Comparison of ENCODE assay signal across 15 mouse cellular contexts in the genomic region with DNA sequence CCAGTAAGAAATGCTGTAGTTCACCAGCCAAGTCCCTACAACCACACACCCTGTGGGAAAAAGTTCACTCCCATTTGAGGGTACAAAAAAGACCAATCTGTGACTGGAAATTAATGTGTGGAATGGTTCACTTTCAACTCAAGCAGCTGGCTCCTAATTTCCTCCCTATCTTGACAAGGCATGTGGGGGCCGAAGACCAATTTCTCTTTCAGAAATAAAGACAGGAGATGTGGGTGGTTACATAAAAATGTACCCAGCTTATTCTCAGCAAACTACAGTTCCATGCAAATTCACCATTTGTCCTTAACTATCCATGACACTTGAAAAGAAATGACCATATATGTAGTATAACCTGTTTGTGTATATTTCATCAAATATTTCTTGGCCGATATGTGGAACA.
"Had no signal": no experiment of that assay in that cellular context is flagged by ENCODE, and none has a peak within 500 bp of the region (broad histone marks: within the 10 kb centered on the region; RNA-seq: fewer than 3 reads in every experiment).

No protein-coding gene starts in this region.

- DNase-seq: liver, postnatal 0 days; lung, embryonic 14.5 days; thymus, postnatal 25 days had no signal

- ATAC-seq: intestine, embryonic 16.5 days; liver, postnatal 0 days; lung, postnatal 0 days; midbrain, embryonic 15.5 days had no signal

- H3K4me3 ChIP-seq: limb, embryonic 12.5 days; limb, embryonic 15.5 days; midbrain, embryonic 12.5 days; midbrain, embryonic 15.5 days; neural tube, embryonic 12.5 days; neural tube, embryonic 15.5 days had no signal

- H3K27ac ChIP-seq: kidney, postnatal 0 days; limb, embryonic 12.5 days; limb, embryonic 15.5 days; liver, embryonic 14.5 days; macrophage; midbrain, embryonic 12.5 days; midbrain, embryonic 15.5 days; neural tube, embryonic 12.5 days; neural tube, embryonic 15.5 days; stomach, postnatal 0 days had no signal
